Mouse (Mus musculus): ENCODE measurements around the gene Zfp808.
"Not testable (repeated sequence)": the region's sequence is repeated elsewhere in the genome, so short reads cannot be mapped to it uniquely, and the experiment has no call there.

Gene Zfp808

DNA sequence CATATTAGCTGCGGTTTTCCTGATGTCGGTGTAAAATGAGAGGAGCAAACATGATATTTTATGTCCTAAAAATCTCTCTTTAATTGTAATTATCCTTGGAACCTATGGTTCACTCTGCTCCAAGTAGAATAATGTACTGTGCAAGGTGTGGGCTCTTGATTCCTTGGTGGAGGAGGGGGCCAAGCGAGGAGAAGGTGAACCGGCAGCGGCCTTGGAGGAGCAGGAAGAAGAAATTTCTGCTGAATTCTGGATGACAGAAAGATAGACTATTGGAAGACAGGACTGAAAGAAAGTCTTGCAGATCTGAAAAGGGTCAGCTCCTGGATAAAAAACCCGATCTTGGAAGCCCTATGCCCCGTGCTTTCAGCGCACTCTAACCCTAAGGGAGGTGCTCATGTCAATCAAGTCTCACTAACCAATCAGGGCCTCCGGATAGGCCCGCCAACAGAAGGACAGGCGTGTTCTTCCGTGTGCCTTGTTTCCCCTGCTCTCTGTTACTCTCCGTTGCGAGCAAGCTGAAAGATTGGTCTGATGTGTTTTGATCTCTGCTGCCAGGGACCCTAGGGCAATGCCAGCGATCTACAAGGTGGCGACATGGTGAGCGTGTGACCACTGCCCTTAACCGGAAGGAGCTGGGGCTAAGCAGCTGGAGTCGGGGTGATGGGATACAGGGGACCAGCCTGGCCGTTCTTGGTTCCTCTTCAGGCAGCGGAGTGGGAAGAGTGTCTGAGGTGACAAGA lies at the start of gene Zfp808:
Gene Zfp808, plus strand, starts transcription at position 455 of the 740 bp plus-strand sequence.
- H3K36me3 ChIP-seq (ENCODE audit: control insufficient read depth, insufficient read depth, low read length, poor library complexity, severe bottlenecking); H3K27me3 ChIP-seq (ENCODE audit: control insufficient read depth, insufficient read depth, low read length, poor library complexity, severe bottlenecking): not testable (repeated sequence)
- DNase-seq (ENCODE audit: low read depth, low spot score), result peak; percentile 59

DNA sequence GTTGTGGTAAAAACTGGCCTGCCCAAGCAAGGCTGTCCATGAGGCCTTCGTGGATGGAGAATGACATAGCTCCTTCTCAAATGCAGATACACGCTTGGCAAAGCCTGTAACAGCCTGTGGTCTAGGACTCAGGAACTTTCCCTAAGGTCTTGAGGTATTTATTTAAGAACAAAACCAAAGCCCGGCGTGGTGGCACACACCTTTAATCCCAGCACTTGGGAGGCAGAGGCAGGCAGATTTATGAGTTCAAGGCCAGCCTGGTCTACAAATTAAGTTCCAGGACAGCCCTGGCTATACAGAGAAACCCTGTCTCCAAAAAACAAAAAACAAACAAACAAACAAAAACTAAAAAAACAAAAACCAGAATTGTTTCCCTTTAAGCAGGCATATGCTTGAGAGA lies 30.9 kb upstream of the Zfp808 start:
- not testable (repeated sequence) for H3K27me3 ChIP-seq (ENCODE audit: control insufficient read depth, insufficient read depth, low read length, poor library complexity, severe bottlenecking); DNase-seq (ENCODE audit: low read depth, low spot score); H3K36me3 ChIP-seq (ENCODE audit: control insufficient read depth, insufficient read depth, low read length, poor library complexity, severe bottlenecking)

DNA sequence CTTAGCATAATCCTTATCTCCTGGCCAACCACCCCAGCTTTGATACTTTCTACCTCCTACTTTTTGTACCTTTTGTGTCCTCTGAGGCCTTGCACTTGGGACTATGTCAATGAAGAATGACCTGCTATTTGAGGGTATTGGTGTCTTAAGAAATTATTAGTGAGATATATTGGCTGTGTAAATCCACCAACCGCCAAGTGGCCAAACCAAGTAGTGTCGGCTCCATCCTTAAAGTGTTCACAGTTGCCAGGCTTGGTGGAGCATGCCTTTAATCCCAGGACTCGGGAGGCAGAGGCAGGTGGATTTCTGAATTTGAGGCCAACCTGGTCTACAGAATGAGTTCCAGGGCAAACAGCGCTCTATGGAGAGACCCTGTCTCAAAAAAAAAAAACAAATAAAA lies 30.2 kb upstream of the Zfp808 start:
- not testable (repeated sequence) for H3K27me3 ChIP-seq (ENCODE audit: control insufficient read depth, insufficient read depth, low read length, poor library complexity, severe bottlenecking); DNase-seq (ENCODE audit: low read depth, low spot score)

DNA sequence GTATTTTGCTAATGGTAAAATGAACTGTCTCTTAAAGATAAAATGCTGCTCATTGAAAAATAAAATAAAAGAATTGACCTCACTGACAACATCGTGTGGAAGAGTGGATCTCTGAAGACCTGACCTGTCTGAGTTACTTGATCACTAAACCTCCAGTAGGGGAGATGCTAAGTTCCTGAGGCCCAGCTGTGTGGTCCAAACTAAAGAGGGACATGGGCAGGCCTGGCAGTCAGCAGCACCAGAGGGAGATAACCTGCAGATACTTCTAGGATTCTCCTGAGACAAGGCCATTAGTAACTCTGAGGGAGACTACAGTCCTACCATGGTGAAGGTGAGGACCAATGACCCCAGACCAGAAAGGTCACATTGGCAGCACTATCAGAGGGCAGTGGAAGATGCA lies 27.3 kb upstream of the Zfp808 start:
- not testable (repeated sequence) for H3K27me3 ChIP-seq (ENCODE audit: control insufficient read depth, insufficient read depth, low read length, poor library complexity, severe bottlenecking); H3K36me3 ChIP-seq (ENCODE audit: control insufficient read depth, insufficient read depth, low read length, poor library complexity, severe bottlenecking); DNase-seq (ENCODE audit: low read depth, low spot score)

More for the DNA sequence above, 30.2 kb upstream of the Zfp808 start:
- not testable (repeated sequence) for H3K36me3 ChIP-seq (ENCODE audit: control insufficient read depth, insufficient read depth, low read length, poor library complexity, severe bottlenecking)

DNA sequence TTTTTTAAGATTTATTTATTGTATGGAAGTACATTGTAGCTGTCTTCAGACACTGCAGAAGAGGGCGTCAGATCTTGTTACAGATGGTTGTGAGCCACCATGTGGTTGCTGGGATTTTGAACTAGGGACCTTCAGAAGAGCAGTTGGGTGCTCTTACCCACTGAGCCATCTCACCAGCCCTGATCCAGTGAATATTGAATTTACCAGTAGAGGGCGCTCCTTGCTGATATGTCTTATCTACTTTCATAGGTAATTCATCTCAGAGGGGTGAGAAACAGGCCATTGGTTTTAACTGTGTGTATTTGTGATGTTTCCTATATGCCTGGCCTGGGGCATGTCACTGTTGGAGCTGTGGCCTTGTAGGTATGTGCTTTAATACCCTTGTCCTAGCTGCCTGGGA lies 13.8 kb upstream of the Zfp808 start:
- not testable (repeated sequence) for H3K27me3 ChIP-seq (ENCODE audit: control insufficient read depth, insufficient read depth, low read length, poor library complexity, severe bottlenecking); H3K36me3 ChIP-seq (ENCODE audit: control insufficient read depth, insufficient read depth, low read length, poor library complexity, severe bottlenecking)
- peak; percentile 21 for DNase-seq (ENCODE audit: low read depth, low spot score)

DNA sequence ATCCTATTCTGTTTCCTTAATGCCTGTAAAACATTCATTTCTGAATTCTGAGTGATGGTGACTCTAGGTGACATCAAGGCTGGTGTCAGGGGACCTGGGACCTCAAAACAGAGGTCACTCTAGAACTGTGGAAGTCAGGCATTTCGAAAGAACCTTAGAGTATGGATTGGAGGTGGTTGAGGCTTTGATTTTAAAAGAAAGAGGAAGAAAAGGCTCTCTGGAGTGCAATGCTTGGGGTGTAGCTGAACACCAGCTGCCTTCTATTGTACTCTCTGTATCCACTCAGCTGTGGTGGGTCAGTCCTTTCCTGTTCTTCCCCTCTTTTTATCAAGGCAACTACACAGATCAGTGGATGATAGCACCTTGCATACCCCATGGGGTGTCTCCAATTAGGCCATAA lies 8.1 kb upstream of the Zfp808 start:
- not testable (repeated sequence) for H3K36me3 ChIP-seq (ENCODE audit: control insufficient read depth, insufficient read depth, low read length, poor library complexity, severe bottlenecking); DNase-seq (ENCODE audit: low read depth, low spot score); H3K27me3 ChIP-seq (ENCODE audit: control insufficient read depth, insufficient read depth, low read length, poor library complexity, severe bottlenecking)

DNA sequence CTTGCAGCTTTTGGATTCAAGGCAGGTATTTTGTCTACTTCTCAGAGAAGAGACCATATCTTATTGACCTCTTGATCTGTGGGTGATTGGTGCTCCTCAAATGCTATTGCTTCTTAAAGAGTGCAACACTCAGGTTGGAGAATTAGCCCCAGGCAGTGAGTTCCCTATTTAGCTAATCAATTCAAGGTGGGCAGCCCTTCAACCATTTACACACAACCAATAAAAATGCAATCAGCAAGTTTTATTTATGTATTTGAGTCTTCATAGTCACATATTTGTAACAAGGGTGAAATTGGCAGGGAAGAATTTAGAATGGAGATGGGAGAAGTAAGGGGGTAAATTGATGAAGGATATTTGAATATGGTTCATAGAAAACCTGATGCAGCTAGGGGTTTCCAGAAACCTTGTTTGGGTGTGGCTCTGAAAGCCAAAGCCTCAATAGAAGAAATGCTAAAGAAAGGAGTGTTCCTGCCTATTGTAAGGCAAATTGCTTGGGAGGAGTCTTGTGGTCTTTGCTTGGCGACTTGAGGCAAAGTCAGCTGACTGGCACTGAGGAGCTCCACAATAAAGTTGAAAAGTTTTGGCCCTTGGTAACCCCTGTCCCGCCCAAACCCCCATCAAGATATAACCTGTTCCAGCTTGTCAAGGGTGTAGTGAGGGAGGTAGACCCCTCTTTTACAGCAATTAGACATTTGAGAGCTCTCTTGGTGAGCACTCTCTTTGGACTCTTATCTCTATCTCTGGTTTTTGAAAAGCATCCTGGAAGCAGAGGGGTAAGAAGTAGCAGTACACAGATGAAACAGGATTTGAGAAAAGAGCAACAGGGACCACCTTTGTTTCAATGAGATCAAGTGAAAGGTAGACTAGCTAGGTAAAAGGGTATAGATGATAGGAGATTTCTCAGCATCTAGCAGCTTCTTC lies 52.4 kb downstream of the Zfp808 start:
- not testable (repeated sequence) for H3K36me3 ChIP-seq (ENCODE audit: control insufficient read depth, insufficient read depth, low read length, poor library complexity, severe bottlenecking); DNase-seq (ENCODE audit: low read depth, low spot score); H3K27me3 ChIP-seq (ENCODE audit: control insufficient read depth, insufficient read depth, low read length, poor library complexity, severe bottlenecking)

DNA sequence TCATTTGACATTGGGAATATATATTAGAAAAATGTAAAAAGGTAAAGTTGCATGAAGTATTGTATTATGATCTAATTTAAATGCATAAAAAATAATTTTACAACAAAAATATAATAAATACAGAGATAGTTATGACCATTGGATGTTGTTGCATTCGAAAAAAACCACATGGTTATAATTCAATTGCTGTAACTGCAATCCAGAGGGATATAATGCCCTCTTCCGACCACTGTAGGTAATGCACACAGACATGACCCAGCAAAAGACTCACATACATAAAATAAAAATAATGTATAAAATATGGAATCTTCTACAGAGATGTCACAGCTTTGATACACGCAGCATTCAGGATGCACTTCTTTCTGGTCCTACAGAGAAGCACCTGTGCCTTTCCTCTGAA lies 115.6 kb downstream of the Zfp808 start:
- H3K27me3 ChIP-seq (ENCODE audit: control insufficient read depth, insufficient read depth, low read length, poor library complexity, severe bottlenecking), result no peaks in the 10 kb centered on the region
- no peaks in the 10 kb centered on the region for H3K36me3 ChIP-seq (ENCODE audit: control insufficient read depth, insufficient read depth, low read length, poor library complexity, severe bottlenecking)
- no peak for DNase-seq (ENCODE audit: low read depth, low spot score)

DNA sequence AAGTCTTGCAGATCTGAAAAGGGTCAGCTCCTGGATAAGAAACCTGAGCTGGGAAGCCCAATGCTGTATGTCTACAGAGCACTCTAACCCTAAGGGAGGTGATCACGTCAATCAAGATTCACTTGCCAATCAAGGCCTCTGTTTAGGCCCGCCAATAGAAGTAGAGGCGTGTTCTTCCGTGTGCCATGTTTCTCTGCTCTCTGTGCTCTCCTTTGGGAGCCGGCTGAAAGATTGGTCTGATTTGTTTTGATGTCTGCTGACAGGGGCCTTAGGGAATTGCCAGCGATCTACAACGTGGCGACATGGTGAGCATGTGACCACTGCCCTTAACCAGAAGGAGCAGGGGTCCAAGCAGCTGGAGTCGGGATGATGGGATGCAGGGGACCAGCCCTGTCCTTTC lies 125.5 kb downstream of the Zfp808 start:
- not testable (repeated sequence) for H3K27me3 ChIP-seq (ENCODE audit: control insufficient read depth, insufficient read depth, low read length, poor library complexity, severe bottlenecking); H3K36me3 ChIP-seq (ENCODE audit: control insufficient read depth, insufficient read depth, low read length, poor library complexity, severe bottlenecking); DNase-seq (ENCODE audit: low read depth, low spot score)

DNA sequence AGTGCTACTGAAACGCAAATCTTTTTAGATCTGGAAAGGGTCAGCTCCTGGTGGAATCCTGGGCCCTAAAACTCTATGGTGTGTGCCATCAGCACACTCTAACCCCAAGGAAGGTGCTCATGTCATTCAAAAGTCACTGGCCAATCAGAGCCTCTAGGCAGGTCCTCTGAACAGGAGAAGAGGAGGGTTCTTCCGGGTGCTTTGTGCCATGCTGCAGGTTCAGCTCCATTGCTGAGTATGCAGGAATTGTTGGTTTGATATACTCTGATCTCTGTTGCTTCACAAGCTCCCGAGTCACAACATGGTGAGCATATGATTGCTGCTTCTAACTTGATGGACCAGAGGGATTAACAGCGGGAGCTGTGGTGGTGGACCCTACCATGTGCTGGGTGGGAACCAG lies 133.7 kb downstream of the Zfp808 start:
- H3K36me3 ChIP-seq (ENCODE audit: control insufficient read depth, insufficient read depth, low read length, poor library complexity, severe bottlenecking), result no peaks in the 10 kb centered on the region
- no peaks in the 10 kb centered on the region for H3K27me3 ChIP-seq (ENCODE audit: control insufficient read depth, insufficient read depth, low read length, poor library complexity, severe bottlenecking)
- no peak for DNase-seq (ENCODE audit: low read depth, low spot score)
